Mouse (Mus musculus) cortical plate, adult 2 months (tissue): ENCODE measurements around the gene Mtfr1l.

Source experiments
- CTCF ChIP-seq: fragments of 200-500 bp; IDR thresholded peaks from 2 replicates; pipeline ENCODE4 v1.5.1; 2011; ENCODE audit warnings: mild to moderate bottlenecking, control low read depth, low read length; ENCODE audit not compliant: insufficient read depth; ENCODE audit errors: extremely low read depth
- POLR2A ChIP-seq: fragments of 200-500 bp; IDR thresholded peaks from 2 replicates; pipeline ENCODE4 v1.6.1; 2011; ENCODE audit warnings: mild to moderate bottlenecking, low read length, control low read depth; ENCODE audit not compliant: insufficient read depth; ENCODE audit errors: extremely low read depth

- TF ChIP-seq POLR2A (no peak), CTCF (no peak)
These were observed 44.4 kb upstream of the Mtfr1l start for GRCm38 (mm10) chr4:134579620-134580019.
